Mouse (Mus musculus) erythroblast, embryonic 14.5 days (primary cell): ENCODE data around the gene Peg3.

ENCODE experiments used
- GATA1 ChIP-seq: IDR thresholded peaks from 2 replicates; pipeline ENCODE4 v1.6.1; 2012; ENCODE audit warnings: low read length, inconsistent platforms, mixed read lengths
- TAL1 ChIP-seq: IDR thresholded peaks from 3 replicates; pipeline ENCODE4 v1.6.1; 2012; ENCODE audit warnings: low read length, inconsistent platforms, mixed read lengths

DNA sequence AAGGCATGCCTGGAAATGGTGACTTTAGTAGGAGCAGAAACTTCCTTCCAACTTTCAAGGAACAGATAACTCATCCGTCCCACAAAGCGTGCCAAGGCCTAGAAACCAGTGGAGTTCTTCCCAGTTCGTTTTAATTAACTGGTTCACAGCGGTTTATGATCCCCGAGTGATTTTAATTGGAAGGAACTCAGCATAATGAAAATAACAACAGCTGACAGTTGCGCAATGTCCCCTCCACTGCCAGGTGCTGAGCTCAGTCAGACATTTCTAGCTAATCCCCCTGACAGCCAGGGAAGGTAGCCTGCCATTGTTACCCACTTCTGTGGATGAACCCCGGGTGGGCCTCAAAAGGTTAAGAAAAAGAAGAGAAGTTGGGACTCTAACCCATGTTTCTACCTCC lies 19.0 kb upstream of the Peg3 start:
- TF ChIP-seq TAL1 (no peak), GATA1 (no peak)
